Mouse (Mus musculus): ENCODE measurements around the gene Gcnt2. TPM values are rescaled to one million over a fixed set of nuclear protein-coding genes. Genes with fewer than 3 reads are reported as not detected.

Gcnt2 gene
- 4.0 TPM in 2 replicates for polyA plus RNA-seq (2015; fragmentation: Nextera tagmentation; extraction: Ambion mirVana)

- peak within 1 kb of the TSS; percentile 17; the same call in 1 of the 2 replicates for H3K4me3 ChIP-seq (ENCODE audit: low read depth, low read length)
Measured at GRCm38 (mm10) chr13:40859652-40860399, at the start of gene Gcnt2. Gene Gcnt2 (plus strand): TSS chr13:40859754.

GRCm38 (mm10) chr13:40820617-40821016 lies 38.9 kb upstream of the Gcnt2 start:
- no peak overlapping the region for H3K27ac ChIP-seq (ENCODE audit: low read length)
- WGBS, result 66% methylated on average over 1 of the region's 1 CpGs
- H3K4me2 ChIP-seq (ENCODE audit: low read length), result no peak overlapping the region
- no peaks in the 10 kb centered on the region for H3K9me3 ChIP-seq (replicated peaks; ENCODE audit: control insufficient read depth, low read length, poor library complexity, severe bottlenecking)
- no peak overlapping the region for H3K9ac ChIP-seq (ENCODE audit: low read depth, low read length)
- no peaks in the 10 kb centered on the region for H3K4me1 ChIP-seq (ENCODE audit: control insufficient read depth, insufficient read depth, low read length)
- no peak overlapping the region for H3K4me3 ChIP-seq (ENCODE audit: low read depth, low read length)
- ATAC-seq, result no peak
- H3K27me3 ChIP-seq (ENCODE audit: control insufficient read depth, insufficient read depth, low read depth, low read length), result no peaks in the 10 kb centered on the region
- no peaks in the 10 kb centered on the region for H3K36me3 ChIP-seq (ENCODE audit: control insufficient read depth, insufficient read depth, low read length)

More at GRCm38 (mm10) chr13:40859652-40860399, at the start of gene Gcnt2:
- peak within 1 kb of the TSS; percentile 36 for H3K4me2 ChIP-seq (ENCODE audit: low read length)
- H3K9ac ChIP-seq (ENCODE audit: low read depth, low read length), result no peak within 1 kb of the TSS
- H3K36me3 ChIP-seq (ENCODE audit: control insufficient read depth, insufficient read depth, low read length), result no peaks in the 10 kb centered on the region
- H3K27me3 ChIP-seq (ENCODE audit: control insufficient read depth, insufficient read depth, low read depth, low read length), result no peaks in the 10 kb centered on the region
- no peak within 1 kb of the TSS for H3K27ac ChIP-seq (ENCODE audit: low read length)
- no peaks in the 10 kb centered on the region for H3K4me1 ChIP-seq (ENCODE audit: control insufficient read depth, insufficient read depth, low read length)
- no peak for ATAC-seq
- no peaks in the 10 kb centered on the region for H3K9me3 ChIP-seq (replicated peaks; ENCODE audit: control insufficient read depth, low read length, poor library complexity, severe bottlenecking)
- 64% methylated on average over 22 of the region's 22 CpGs for WGBS

GRCm38 (mm10) chr13:40821911-40822310 lies 37.6 kb upstream of the Gcnt2 start:
- whole genome bisulfite sequencing, result 79% methylated on average over 2 of the region's 2 CpGs
- H3K4me2 ChIP-seq (ENCODE audit: low read length), result no peak overlapping the region
- H3K9ac ChIP-seq (ENCODE audit: low read depth, low read length), result no peak overlapping the region
- no peaks in the 10 kb centered on the region for H3K4me1 ChIP-seq (ENCODE audit: control insufficient read depth, insufficient read depth, low read length)
- ATAC-seq, result no peak
- no peaks in the 10 kb centered on the region for H3K9me3 ChIP-seq (replicated peaks; ENCODE audit: control insufficient read depth, low read length, poor library complexity, severe bottlenecking)
- H3K36me3 ChIP-seq (ENCODE audit: control insufficient read depth, insufficient read depth, low read length), result no peaks in the 10 kb centered on the region
- no peak overlapping the region for H3K4me3 ChIP-seq (ENCODE audit: low read depth, low read length)
- no peak overlapping the region for H3K27ac ChIP-seq (ENCODE audit: low read length)
- no peaks in the 10 kb centered on the region for H3K27me3 ChIP-seq (ENCODE audit: control insufficient read depth, insufficient read depth, low read depth, low read length)

DNA sequence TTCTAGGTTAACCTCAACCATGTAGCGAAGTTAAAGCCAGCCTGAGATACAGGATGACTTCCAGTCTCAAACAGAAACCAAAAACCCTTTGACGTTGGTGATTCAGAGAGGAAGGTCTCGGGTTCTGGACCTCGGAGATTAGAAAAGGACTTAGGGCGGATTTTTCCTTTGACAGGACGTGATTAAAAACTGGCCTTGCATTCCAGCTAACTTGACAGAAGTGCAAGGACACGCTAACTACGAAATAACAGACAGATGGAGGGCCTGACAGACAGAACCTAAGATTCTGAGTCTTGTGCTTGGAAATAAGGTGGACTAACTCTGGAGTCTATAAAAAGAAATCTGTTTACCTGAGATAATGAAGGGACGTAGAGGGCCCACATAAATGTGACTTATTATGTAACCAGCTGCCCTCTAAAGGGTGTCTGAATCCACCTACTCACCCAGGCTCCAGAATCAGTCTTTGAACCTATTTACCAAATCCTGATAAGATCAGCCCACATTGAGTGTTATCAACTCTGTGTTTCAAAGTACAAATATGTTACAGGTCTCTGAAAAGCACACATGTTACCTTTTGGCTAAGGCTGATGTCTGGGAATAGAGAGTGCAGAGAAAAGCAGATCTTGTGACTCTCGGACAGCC lies 18.3 kb upstream of the Gcnt2 start:
- Histone ChIP-seq H3K27me3 (ENCODE audit: control insufficient read depth, insufficient read depth, low read depth, low read length) (no peaks in the 10 kb centered on the region), H3K36me3 (ENCODE audit: control insufficient read depth, insufficient read depth, low read length) (no peaks in the 10 kb centered on the region), H3K27ac (ENCODE audit: low read length) (no peak overlapping the region), H3K4me2 (ENCODE audit: low read length) (no peak overlapping the region), H3K4me3 (ENCODE audit: low read depth, low read length) (no peak overlapping the region), H3K4me1 (ENCODE audit: control insufficient read depth, insufficient read depth, low read length) (no peaks in the 10 kb centered on the region), H3K9me3 (replicated peaks; ENCODE audit: control insufficient read depth, low read length, poor library complexity, severe bottlenecking) (no peaks in the 10 kb centered on the region), H3K9ac (ENCODE audit: low read depth, low read length) (no peak overlapping the region)
- WGBS, result 76% methylated on average over 10 of the region's 10 CpGs
- no peak for ATAC-seq

- no peaks in the 10 kb centered on the region for H3K4me1 ChIP-seq (ENCODE audit: control insufficient read depth, insufficient read depth, low read length)
- WGBS, result 39% methylated on average over 1 of the region's 1 CpGs
- H3K9ac ChIP-seq (ENCODE audit: low read depth, low read length), result no peak overlapping the region
- no peak overlapping the region for H3K4me3 ChIP-seq (ENCODE audit: low read depth, low read length)
- H3K27me3 ChIP-seq (ENCODE audit: control insufficient read depth, insufficient read depth, low read depth, low read length), result no peaks in the 10 kb centered on the region
- no peak for ATAC-seq
- no peak overlapping the region for H3K27ac ChIP-seq (ENCODE audit: low read length)
- H3K9me3 ChIP-seq (replicated peaks; ENCODE audit: control insufficient read depth, low read length, poor library complexity, severe bottlenecking), result no peaks in the 10 kb centered on the region
- no peaks in the 10 kb centered on the region for H3K36me3 ChIP-seq (ENCODE audit: control insufficient read depth, insufficient read depth, low read length)
- no peak overlapping the region for H3K4me2 ChIP-seq (ENCODE audit: low read length)
Measured at GRCm38 (mm10) chr13:40842141-40842540, 17.4 kb upstream of the Gcnt2 start.

DNA sequence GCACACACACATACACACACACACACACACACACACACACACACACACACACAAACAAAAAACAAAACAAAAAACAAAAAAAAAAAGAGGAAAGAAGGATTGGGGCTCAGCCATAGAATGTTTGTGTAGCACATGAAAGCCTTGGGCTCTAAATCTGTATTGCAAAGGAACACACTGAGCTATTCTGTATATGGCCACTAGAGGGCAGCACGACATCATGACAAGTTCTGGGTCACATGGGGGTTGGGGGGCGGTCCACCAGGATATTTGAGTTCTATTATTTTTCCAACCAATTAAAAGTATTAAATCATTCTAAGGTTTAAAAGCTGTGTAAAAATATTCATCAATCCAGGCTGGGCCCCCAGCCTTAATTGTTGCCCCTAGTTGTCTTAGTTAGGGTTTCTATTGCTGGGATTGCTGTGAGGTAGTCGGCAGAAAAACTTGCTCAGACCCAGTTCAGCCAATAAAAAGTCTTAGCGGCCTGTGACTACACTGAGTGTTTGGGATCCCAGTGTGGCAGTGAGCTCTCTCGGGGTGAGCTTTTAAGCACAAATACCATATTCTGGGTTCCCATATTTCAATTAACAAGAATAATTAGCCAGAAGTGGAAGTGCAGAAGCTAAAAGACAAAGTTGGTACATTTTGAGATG lies 16.0 kb upstream of the Gcnt2 start:
- H3K27me3 ChIP-seq (ENCODE audit: control insufficient read depth, insufficient read depth, low read depth, low read length), result no peaks in the 10 kb centered on the region
- peak; percentile 66 for ATAC-seq
- peak overlapping the region; percentile 5; the same call in 1 of the 2 replicates for H3K4me2 ChIP-seq (ENCODE audit: low read length)
- H3K27ac ChIP-seq (ENCODE audit: low read length), result no peak overlapping the region
- WGBS, result 22% methylated on average over 5 of the region's 5 CpGs
- H3K4me1 ChIP-seq (ENCODE audit: control insufficient read depth, insufficient read depth, low read length), result no peaks in the 10 kb centered on the region
- H3K4me3 ChIP-seq (ENCODE audit: low read depth, low read length), result no peak overlapping the region
- no peaks in the 10 kb centered on the region for H3K36me3 ChIP-seq (ENCODE audit: control insufficient read depth, insufficient read depth, low read length)
- no peaks in the 10 kb centered on the region for H3K9me3 ChIP-seq (replicated peaks; ENCODE audit: control insufficient read depth, low read length, poor library complexity, severe bottlenecking)
- no peak overlapping the region for H3K9ac ChIP-seq (ENCODE audit: low read depth, low read length)

DNA sequence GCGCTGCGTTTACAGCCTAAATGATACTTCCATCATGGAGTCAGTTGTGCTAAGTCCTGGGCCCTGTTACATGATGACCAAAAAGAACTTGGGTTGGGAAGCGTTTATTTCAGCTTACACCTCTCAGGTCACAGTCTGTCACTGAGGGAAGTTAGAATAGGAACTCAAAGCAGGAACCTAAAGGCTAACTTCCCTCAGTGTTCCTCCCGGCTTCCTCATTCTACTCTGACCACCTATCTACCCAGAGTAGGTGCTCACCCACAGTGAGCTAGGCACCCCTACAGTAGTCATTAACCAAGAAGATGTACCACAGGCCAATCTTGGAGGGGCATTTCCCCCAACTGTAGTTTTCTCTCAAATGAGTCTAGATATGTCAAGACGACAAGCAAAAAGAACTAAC lies 15.4 kb upstream of the Gcnt2 start:
- no peak overlapping the region for H3K4me3 ChIP-seq (ENCODE audit: low read depth, low read length)
- no peaks in the 10 kb centered on the region for H3K9me3 ChIP-seq (replicated peaks; ENCODE audit: control insufficient read depth, low read length, poor library complexity, severe bottlenecking)
- no peaks in the 10 kb centered on the region for H3K4me1 ChIP-seq (ENCODE audit: control insufficient read depth, insufficient read depth, low read length)
- 89% methylated on average over 5 of the region's 5 CpGs for WGBS
- H3K27me3 ChIP-seq (ENCODE audit: control insufficient read depth, insufficient read depth, low read depth, low read length), result no peaks in the 10 kb centered on the region
- H3K9ac ChIP-seq (ENCODE audit: low read depth, low read length), result no peak overlapping the region
- H3K36me3 ChIP-seq (ENCODE audit: control insufficient read depth, insufficient read depth, low read length), result no peaks in the 10 kb centered on the region
- H3K27ac ChIP-seq (ENCODE audit: low read length), result no peak overlapping the region
- H3K4me2 ChIP-seq (ENCODE audit: low read length), result no peak overlapping the region
- no peak for ATAC-seq

DNA sequence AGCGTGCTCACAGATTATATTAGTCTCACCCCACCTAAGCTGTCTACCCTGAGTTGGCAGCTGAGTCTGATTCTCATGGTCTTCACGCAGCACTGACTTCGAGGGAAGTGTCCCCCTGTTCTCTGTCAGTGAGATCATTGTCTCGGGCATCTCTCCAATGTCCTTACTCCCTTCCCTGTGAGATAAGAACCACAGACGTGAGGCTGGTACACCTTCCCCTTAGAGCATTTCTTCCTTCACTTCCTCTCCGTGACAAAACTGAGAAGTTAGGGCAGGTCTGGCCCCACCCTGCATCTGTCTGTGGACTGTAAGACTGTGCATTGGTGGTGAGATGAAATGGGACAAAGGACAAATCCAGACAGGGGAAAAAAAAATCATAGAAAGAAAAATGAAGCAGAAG lies 13.6 kb upstream of the Gcnt2 start:
- Histone ChIP-seq H3K9ac (ENCODE audit: low read depth, low read length) (no peak overlapping the region), H3K27ac (ENCODE audit: low read length) (no peak overlapping the region), H3K27me3 (ENCODE audit: control insufficient read depth, insufficient read depth, low read depth, low read length) (no peaks in the 10 kb centered on the region), H3K4me2 (ENCODE audit: low read length) (no peak overlapping the region), H3K4me1 (ENCODE audit: control insufficient read depth, insufficient read depth, low read length) (no peaks in the 10 kb centered on the region), H3K4me3 (ENCODE audit: low read depth, low read length) (no peak overlapping the region), H3K9me3 (replicated peaks; ENCODE audit: control insufficient read depth, low read length, poor library complexity, severe bottlenecking) (no peaks in the 10 kb centered on the region), H3K36me3 (ENCODE audit: control insufficient read depth, insufficient read depth, low read length) (no peaks in the 10 kb centered on the region)
- ATAC-seq, result no peak
- WGBS, result 62% methylated on average over 6 of the region's 6 CpGs

GRCm38 (mm10) chr13:40846375-40846774 lies 13.2 kb upstream of the Gcnt2 start:
- Histone ChIP-seq H3K9me3 (replicated peaks; ENCODE audit: control insufficient read depth, low read length, poor library complexity, severe bottlenecking) (no peaks in the 10 kb centered on the region), H3K4me2 (ENCODE audit: low read length) (no peak overlapping the region), H3K27ac (ENCODE audit: low read length) (no peak overlapping the region), H3K4me3 (ENCODE audit: low read depth, low read length) (no peak overlapping the region), H3K9ac (ENCODE audit: low read depth, low read length) (no peak overlapping the region), H3K4me1 (ENCODE audit: control insufficient read depth, insufficient read depth, low read length) (no peaks in the 10 kb centered on the region), H3K27me3 (ENCODE audit: control insufficient read depth, insufficient read depth, low read depth, low read length) (no peaks in the 10 kb centered on the region), H3K36me3 (ENCODE audit: control insufficient read depth, insufficient read depth, low read length) (no peaks in the 10 kb centered on the region)
- no peak for ATAC-seq
- 67% methylated on average over 9 of the region's 9 CpGs for WGBS

Data from midbrain, embryonic 16.5 days (tissue).